Mouse (Mus musculus) spleen, adult 2 months (tissue): ENCODE measurements around the gene Gfod2.

Experiments
- CTCF ChIP-seq: fragments of 200-500 bp; IDR thresholded peaks from 2 replicates; pipeline ENCODE4 v1.5.1; 2011; ENCODE audit warnings: mild to moderate bottlenecking, inconsistent platforms; ENCODE audit not compliant: insufficient read depth, insufficient read length, insufficient replicate concordance; ENCODE audit errors: extremely low read depth
- POLR2A ChIP-seq: fragments of 200-500 bp; IDR thresholded peaks from 2 replicates; pipeline ENCODE4 v1.6.1; 2011; ENCODE audit warnings: low read depth, low read length, inconsistent platforms

DNA sequence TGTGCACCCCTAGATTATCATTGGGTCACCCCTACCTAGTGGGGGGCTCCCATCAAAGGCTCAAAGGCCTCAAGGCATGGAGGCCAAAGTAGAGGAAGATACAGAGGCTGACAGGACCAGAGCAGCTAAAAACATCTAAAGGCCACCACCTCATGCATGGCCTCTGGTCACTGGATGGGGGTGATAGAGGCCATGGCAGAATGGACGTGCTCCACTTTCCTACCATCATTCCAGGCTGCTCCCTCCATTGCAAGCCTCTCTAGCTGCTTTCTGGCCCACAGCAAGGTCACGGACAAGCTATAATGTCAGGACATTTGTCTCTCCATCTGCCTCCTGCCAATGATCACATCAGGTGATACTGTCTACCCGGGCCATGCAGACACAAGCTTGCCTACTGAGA lies 46.2 kb downstream of the Gfod2 start:
- no peak for TF ChIP-seq CTCF
- TF ChIP-seq POLR2A = no peak
